Mouse (Mus musculus): ENCODE measurements around the gene Cacna1b.
A peak's percentile ranks its signal among the peaks of the same experiment; 100 is the strongest.

The Cacna1b gene

DNA sequence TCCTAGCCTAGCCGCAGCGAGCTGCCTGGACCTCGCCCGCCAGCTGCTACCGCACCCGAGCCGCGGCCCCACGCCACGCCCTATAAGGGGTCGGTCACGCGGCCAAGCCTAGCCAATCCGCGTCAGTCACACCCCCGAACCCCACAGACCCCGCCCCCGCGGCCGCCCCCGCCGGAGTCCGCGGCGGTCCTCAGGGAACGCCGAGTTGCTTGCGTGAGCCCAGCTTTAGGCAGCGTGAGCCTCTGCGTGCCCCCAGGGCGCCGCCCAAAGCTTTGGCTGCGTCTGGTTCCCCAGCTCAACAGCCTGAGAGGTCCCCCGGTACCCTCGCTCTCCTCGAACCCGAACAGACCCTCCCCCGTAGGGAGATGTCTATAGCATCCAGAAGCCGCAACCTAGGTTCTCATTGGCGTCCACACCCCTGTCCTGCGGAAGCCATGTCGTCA is at the start of gene Cacna1b:
Gene Cacna1b, minus strand, starts transcription at position 38 of the 443 bp plus-strand sequence.
- peak; percentile 79 for DNase-seq

DNA sequence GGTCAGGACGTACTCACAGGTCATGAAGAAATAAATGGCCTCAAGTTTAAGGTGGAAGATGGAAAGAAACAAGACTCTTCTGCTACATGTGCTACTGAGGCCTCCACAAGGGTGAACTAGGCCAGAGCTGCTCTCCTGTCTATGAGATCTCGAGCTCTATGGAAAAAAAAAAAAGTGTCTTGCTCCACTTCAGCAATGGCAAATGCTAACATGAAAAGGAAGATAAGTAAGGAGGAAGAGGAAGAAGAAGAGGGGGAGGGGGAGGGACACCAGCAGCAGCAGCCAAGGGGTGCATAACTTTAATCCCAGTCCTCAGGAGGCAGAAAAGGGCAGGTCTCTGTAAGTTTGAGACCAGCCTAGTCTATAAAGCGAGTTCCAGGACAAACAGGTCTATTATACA is 46.8 kb upstream of the Cacna1b start:
- no peak for DNase-seq

DNA sequence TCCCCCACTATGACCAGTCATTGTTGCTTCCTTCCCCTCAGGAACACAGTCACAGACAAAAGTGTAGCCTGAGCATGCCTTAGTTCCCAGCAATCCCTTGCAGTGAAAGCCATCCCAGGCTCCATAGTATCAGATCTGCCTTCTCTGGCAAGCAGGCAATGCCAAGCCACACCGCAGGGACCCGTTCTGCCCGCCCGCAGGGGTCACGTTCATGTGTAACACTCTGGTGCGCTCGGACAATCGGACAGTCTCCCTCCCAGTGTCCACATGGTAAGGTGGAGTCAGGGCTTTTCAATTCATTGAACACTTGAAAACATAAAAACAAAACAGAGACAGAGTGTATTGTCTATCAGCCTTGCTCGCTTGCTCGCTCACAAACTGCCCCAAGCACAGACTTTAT is 44.7 kb upstream of the Cacna1b start:
- DNase-seq, result no peak

GRCm38 (mm10) chr2:24807036-24807435 is 44.1 kb upstream of the Cacna1b start:
- DNase-seq, result no peak

DNA sequence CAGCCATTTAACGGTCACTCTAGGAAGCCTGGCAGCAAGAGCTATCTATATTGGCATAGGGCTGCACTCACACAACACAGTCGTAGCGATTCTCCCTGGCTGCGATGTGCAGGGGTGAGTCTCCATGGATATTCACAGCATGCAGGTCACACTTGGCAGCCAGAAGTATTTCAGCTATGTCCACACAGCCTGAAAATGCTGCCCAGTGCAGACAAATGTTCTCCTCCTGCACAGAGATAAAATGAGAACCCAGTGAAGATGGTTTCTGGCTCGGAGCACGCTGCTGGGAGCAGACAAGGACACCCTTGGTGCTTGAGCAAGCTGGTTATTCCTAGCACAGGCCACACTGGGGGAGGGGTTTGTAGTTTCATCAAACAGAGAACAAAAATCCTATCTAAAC is 43.2 kb upstream of the Cacna1b start:
- no peak for DNase-seq

GRCm38 (mm10) chr2:24805621-24806020 is 42.7 kb upstream of the Cacna1b start:
- DNase-seq, result no peak

DNA sequence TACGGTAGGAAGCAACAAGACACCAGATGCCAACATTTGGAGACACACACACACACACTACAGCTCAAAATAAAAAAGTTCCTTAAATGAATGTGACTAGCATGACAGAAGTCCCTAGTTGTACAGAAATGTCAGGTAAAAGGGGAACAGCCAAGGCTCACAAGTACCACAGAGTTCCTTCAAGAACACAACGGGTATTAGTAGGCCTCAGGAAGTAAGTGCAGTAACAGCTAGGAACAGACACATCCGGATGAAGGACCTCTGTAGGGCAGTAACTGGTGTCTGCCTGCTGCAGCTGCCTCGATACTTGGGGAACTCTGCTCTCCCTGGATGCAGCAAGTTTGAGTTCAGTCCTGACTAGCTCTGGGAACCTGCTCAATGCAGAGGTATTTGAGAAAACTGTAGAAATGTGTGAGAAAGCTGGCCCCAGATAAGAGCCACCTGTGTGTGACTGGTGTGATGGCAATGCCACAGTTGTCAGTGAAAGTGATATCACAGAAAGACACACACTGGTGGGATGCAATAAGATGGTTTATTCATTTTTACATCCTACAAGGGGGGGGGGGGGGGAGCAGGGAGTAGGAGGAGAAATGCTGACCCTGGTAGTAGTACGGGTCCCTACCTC is 34.0 kb upstream of the Cacna1b start:
- DNase-seq, result no peak

- DNase-seq, result no peak
Observed at GRCm38 (mm10) chr2:24787250-24787649, 24.3 kb upstream of the Cacna1b start.

- DNase-seq, result no peak
Observed at GRCm38 (mm10) chr2:24781253-24781652, 18.3 kb upstream of the Cacna1b start.

- no peak for DNase-seq
Observed at GRCm38 (mm10) chr2:24776831-24777230, 13.9 kb upstream of the Cacna1b start.

GRCm38 (mm10) chr2:24775951-24776587 is 13.1 kb upstream of the Cacna1b start:
- DNase-seq, result no peak

DNA sequence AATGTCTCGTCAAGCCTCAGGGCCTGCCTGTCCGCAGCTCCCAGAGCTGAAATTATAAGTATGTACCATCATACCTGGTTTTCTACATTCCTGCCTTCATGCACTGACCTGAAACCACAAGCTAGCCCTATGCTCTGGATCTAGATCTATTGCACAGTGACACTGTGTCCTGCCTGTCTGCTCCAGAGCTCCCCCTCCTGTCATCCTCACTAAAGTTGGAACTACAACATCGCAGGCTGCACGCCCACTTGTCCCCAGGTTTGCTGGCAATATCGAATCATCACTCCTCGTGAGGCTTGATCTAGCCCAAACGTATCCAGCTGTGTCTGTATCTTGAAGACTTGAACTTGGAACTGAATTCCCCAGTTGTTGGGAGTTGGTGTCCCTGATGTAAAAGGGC is 11.9 kb upstream of the Cacna1b start:
- DNase-seq, result no peak

- DNase-seq, result no peak
Observed at GRCm38 (mm10) chr2:24770861-24771260, 7.9 kb upstream of the Cacna1b start.

- no peak for DNase-seq
Observed at GRCm38 (mm10) chr2:24762446-24762960, 449 bp downstream of the Cacna1b start.

GRCm38 (mm10) chr2:24761923-24762445 is 968 bp downstream of the Cacna1b start:
- peak; percentile 80 for DNase-seq

DNA sequence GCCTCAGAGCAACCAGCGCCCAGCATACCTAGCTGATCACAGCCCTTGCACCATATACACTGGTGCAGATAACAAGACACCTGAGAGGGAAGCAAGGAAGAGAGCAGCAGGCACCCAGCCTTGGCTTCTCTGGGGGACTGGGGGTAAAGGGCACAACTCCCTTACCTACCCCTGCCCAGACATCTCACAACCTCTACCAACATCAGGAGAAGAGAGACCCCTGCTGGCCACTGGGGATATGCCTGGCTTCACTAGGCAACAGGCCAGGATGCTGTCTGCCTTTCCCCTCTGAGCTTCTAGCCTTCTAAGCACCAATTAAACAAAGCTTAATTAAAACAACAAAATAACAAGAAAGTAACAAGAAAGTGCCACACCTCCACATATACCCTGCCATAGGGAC is 7.7 kb downstream of the Cacna1b start:
- DNase-seq, result peak; percentile 87

- no peak for DNase-seq
Observed at GRCm38 (mm10) chr2:24752599-24752998, 10.4 kb downstream of the Cacna1b start.

GRCm38 (mm10) chr2:24750051-24750450 is 12.9 kb downstream of the Cacna1b start:
- DNase-seq, result peak; percentile 59

DNA sequence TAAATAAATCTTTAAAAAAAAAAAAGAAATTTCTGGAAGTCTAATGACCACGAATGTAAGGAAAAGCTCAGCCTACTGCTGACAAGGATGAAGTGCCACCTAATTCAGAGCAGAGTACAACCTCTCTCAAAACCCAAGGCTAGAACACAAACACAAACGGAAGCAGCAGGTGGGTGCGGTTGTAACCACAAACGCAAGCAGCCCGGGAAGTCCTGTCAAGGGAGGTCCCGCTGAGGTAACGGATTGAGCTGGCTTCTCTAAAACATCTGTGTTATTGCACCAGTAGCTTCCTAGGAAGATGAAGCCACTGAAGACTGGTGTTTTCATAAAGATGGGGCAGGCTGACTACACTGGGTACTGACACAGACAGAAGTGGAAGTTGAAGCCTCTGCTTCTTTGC is 15.1 kb downstream of the Cacna1b start:
- DNase-seq, result peak; percentile 86

DNA sequence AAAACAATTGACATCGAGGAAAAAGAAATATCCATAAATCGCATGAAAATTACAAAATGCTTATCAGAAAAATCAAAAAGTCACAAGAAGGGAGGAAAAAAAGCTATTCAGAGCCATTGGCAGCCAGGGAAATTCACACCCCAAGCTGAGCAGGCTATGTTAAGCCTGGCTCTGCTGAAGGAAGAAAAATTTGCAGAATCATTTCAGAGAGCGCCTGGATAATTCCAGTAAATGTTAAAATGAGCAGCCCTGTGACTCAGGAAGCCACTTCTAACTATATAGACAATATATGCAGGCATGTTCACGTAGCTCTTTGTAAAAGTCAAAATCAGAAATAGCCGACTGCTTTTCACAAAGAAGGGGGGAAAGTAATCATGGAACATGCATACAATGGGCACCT is 23.3 kb downstream of the Cacna1b start:
- DNase-seq, result no peak

- DNase-seq, result no peak
Observed at GRCm38 (mm10) chr2:24733157-24733556, 29.8 kb downstream of the Cacna1b start.

DNA sequence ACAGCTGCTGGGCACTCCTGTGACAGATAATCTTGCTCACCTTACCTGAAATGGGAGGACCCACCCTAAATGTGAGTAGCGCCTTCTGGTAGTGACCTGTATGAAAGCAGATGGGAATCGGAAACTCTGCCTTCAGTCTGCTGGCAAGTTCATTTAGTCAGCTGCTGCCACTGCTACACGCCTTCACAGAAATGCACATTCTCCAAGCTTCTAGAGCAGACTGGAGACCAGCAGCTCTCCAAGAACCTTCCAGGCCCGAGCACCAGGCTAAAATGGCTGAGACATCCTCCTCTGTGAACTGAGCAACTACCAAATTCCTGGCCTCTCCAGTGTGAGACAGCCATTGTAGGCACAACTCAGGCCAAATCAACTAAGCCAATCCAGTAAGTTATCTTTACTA is 37.1 kb downstream of the Cacna1b start:
- DNase-seq, result no peak

DNA sequence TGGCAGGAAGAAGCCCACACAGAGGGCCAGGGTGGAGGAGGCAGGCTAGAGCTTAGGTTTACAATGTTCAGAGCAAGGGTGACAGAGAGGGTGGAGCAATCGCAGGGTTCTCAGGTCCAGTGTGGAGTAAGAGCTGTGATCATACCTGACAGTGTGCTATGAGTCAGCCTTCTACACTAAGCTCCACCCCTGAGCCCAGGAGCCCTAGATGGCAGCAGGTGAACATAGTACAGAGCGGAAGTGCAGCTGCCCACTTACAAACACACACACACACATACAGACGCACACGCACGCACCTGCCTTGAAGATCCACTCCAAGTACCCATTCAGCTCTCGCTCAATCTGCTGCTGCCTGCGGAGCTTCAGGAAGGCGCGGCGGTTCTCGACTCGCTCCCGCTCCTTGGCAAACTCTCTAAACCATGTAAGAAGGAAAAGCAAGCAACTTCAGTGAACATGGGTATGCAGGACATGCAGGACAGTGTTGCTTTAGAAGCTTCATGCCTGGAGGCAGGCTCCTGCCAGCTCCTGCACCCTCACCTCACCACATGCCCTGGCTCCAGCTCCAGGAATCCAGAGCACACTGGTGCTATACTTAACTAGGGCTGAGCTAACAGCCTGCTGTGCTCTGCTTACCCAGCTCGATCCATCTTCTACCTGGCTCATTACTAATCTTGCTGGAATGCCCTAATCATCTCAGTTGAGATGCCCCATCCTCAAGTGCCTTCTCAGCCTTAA is 43.1 kb downstream of the Cacna1b start:
- DNase-seq, result peak; percentile 18

GRCm38 (mm10) chr2:24718906-24719305 is 44.0 kb downstream of the Cacna1b start:
- no peak for DNase-seq
